Mouse (Mus musculus) E14TG2a.4 (cell line): ENCODE measurements around the gene Ablim1.

Source experiments
- H3K27me3 ChIP-seq: 2 replicates; pipeline ENCODE4 v1.6.1; 2014; ENCODE audit warnings: low read length, control low read depth; ENCODE audit not compliant: insufficient read depth
- H3K36me3 ChIP-seq: 2 replicates; pipeline ENCODE4 v1.6.1; 2014; ENCODE audit warnings: low read length, control low read depth; ENCODE audit not compliant: insufficient read depth
- H3K4me1 ChIP-seq: replicated peaks from 2 replicates; pipeline ENCODE4 v1.6.1; 2014; ENCODE audit warnings: low read depth, low read length, control low read depth
- H3K4me3 ChIP-seq: replicated peaks from 2 replicates; pipeline ENCODE4 v1.5.1; 2014; ENCODE audit warnings: mild to moderate bottlenecking, low read length
- H3K9me3 ChIP-seq: 2 replicates; pipeline ENCODE4 v1.6.1; 2014; ENCODE audit warnings: low read length, control low read depth
- CTCF ChIP-seq: conservative IDR thresholded peaks from 2 replicates; pipeline ENCODE4 v1.5.1; 2014; ENCODE audit warnings: low read length
- NANOG ChIP-seq: IDR thresholded peaks from 2 replicates; pipeline ENCODE4 v1.6.1; 2014; ENCODE audit warnings: borderline replicate concordance, low read length, mixed read lengths
- POU5F1 ChIP-seq: IDR thresholded peaks from 2 replicates; pipeline ENCODE4 v1.6.1; 2014; ENCODE audit warnings: low read length, borderline replicate concordance

Gene Ablim1

GRCm38 (mm10) chr19:57269791-57270190 lies 44.9 kb downstream of the Ablim1 start:
- H3K27me3 ChIP-seq = peaks cover 20% of the 10 kb centered on the region
- H3K4me1 ChIP-seq = peaks cover 24% of the 10 kb centered on the region
- no peak overlapping the region for H3K4me3 ChIP-seq
- TF ChIP-seq NANOG (no peak), POU5F1 (no peak), CTCF (no peak)
- no peaks in the 10 kb centered on the region for H3K36me3 ChIP-seq
- no peaks in the 10 kb centered on the region for H3K9me3 ChIP-seq

- no peak for TF ChIP-seq CTCF
- no peak for TF ChIP-seq POU5F1
- no peak for TF ChIP-seq NANOG
- Histone ChIP-seq H3K27me3 (peaks cover 35% of the 10 kb centered on the region), H3K4me3 (no peak overlapping the region), H3K36me3 (no peaks in the 10 kb centered on the region), H3K9me3 (no peaks in the 10 kb centered on the region), H3K4me1 (peaks cover 16% of the 10 kb centered on the region)
Observed at GRCm38 (mm10) chr19:57267531-57267930, 47.2 kb downstream of the Ablim1 start.

- H3K4me3 ChIP-seq = no peak overlapping the region
- H3K4me1 ChIP-seq = peaks cover 14% of the 10 kb centered on the region
- TF ChIP-seq NANOG (no peak), POU5F1 (no peak), CTCF (no peak)
- peaks cover 35% of the 10 kb centered on the region for H3K27me3 ChIP-seq
- no peaks in the 10 kb centered on the region for H3K9me3 ChIP-seq
- no peaks in the 10 kb centered on the region for H3K36me3 ChIP-seq
Observed at GRCm38 (mm10) chr19:57266374-57267085, 48.2 kb downstream of the Ablim1 start.

- H3K4me3 ChIP-seq = peak overlapping the region; percentile 45; the same call in 1 of the 2 replicates
- no peak for TF ChIP-seq CTCF
- no peak for TF ChIP-seq NANOG
- no peak for TF ChIP-seq POU5F1
- H3K36me3 ChIP-seq = no peaks in the 10 kb centered on the region
- no peaks in the 10 kb centered on the region for H3K9me3 ChIP-seq
- peaks cover 14% of the 10 kb centered on the region for H3K4me1 ChIP-seq
- peaks cover 30% of the 10 kb centered on the region for H3K27me3 ChIP-seq
Observed at GRCm38 (mm10) chr19:57264296-57264947, 50.3 kb downstream of the Ablim1 start.

- Histone ChIP-seq H3K4me3 (no peak overlapping the region), H3K4me1 (no peaks in the 10 kb centered on the region), H3K9me3 (no peaks in the 10 kb centered on the region), H3K27me3 (peaks cover 3% of the 10 kb centered on the region; the same call in 1 of the 2 replicates), H3K36me3 (no peaks in the 10 kb centered on the region)
- TF ChIP-seq NANOG = no peak
- TF ChIP-seq POU5F1 = no peak
- no peak for TF ChIP-seq CTCF
Observed at GRCm38 (mm10) chr19:57257801-57258200, 56.9 kb downstream of the Ablim1 start.

- no peak overlapping the region for H3K4me3 ChIP-seq
- TF ChIP-seq NANOG (no peak), POU5F1 (no peak), CTCF (no peak)
- H3K36me3 ChIP-seq = no peaks in the 10 kb centered on the region
- no peaks in the 10 kb centered on the region for H3K9me3 ChIP-seq
- no peaks in the 10 kb centered on the region for H3K4me1 ChIP-seq
- H3K27me3 ChIP-seq = no peaks in the 10 kb centered on the region
Observed at GRCm38 (mm10) chr19:57256666-57257065, 58.1 kb downstream of the Ablim1 start.

- no peak for TF ChIP-seq POU5F1
- TF ChIP-seq NANOG = no peak
- no peak for TF ChIP-seq CTCF
- Histone ChIP-seq H3K4me3 (no peak overlapping the region), H3K9me3 (no peaks in the 10 kb centered on the region), H3K27me3 (no peaks in the 10 kb centered on the region), H3K4me1 (no peaks in the 10 kb centered on the region), H3K36me3 (no peaks in the 10 kb centered on the region)
Observed at GRCm38 (mm10) chr19:57255157-57255556, 59.6 kb downstream of the Ablim1 start.

GRCm38 (mm10) chr19:57252692-57253448 lies 61.8 kb downstream of the Ablim1 start:
- no peaks in the 10 kb centered on the region for H3K27me3 ChIP-seq
- TF ChIP-seq POU5F1 = no peak
- TF ChIP-seq NANOG = no peak
- TF ChIP-seq CTCF = no peak
- no peaks in the 10 kb centered on the region for H3K36me3 ChIP-seq
- no peaks in the 10 kb centered on the region for H3K9me3 ChIP-seq
- H3K4me1 ChIP-seq = no peaks in the 10 kb centered on the region
- H3K4me3 ChIP-seq = no peak overlapping the region
